Mouse (Mus musculus) c-Kit-positive CD71-negative TER-119-negative erythroid progenitor cells, embryonic 14.5 days (primary cell): Measurements from ENCODE around the gene Gm36245.
"Not testable (repeated sequence)": the region's sequence is repeated elsewhere in the genome, so short reads cannot be mapped to it uniquely, and the experiment has no call there.

ENCODE experiments used
- DNase-seq: peaks from one replicate; pipeline ENCODE4 v3.0.0-alpha.2; 2013; ENCODE audit warnings: low read depth

Gm36245 gene

GRCm38 (mm10) chr15:77598958-77599357, at the start of gene Gm36245:
Gene Gm36245 (plus strand): TSS chr15:77599258.
- DNase-seq = no peak

- DNase-seq = no peak
Observed at GRCm38 (mm10) chr15:77561792-77562191, 37.3 kb upstream of the Gm36245 start, which contains the start of gene 1700025B11Rik. Gene 1700025B11Rik (minus strand): TSS chr15:77561892.

GRCm38 (mm10) chr15:77563219-77563618, 35.8 kb upstream of the Gm36245 start:
- DNase-seq = no peak

- no peak for DNase-seq
Observed at GRCm38 (mm10) chr15:77578801-77579200, 20.3 kb upstream of the Gm36245 start.

GRCm38 (mm10) chr15:77579311-77579710, 19.7 kb upstream of the Gm36245 start:
- DNase-seq = no peak

GRCm38 (mm10) chr15:77581681-77582080, 17.4 kb upstream of the Gm36245 start:
- DNase-seq = no peak

- no peak for DNase-seq
Observed at GRCm38 (mm10) chr15:77587026-77587425, 12.0 kb upstream of the Gm36245 start.

- no peak for DNase-seq
Observed at GRCm38 (mm10) chr15:77588981-77589380, 10.1 kb upstream of the Gm36245 start.

- DNase-seq = no peak
Observed at GRCm38 (mm10) chr15:77590881-77591280, 8.2 kb upstream of the Gm36245 start.

- DNase-seq = no peak
Observed at GRCm38 (mm10) chr15:77593557-77593956, 5.5 kb upstream of the Gm36245 start.

- no peak for DNase-seq
Observed at GRCm38 (mm10) chr15:77595961-77596360, 3.1 kb upstream of the Gm36245 start, which contains the start of gene Apol10b. Gene Apol10b (minus strand): TSS chr15:77596125.

- DNase-seq = no peak
Observed at GRCm38 (mm10) chr15:77598429-77598828, 629 bp upstream of the Gm36245 start.

- no peak for DNase-seq
Observed at GRCm38 (mm10) chr15:77606069-77606468, 7.0 kb downstream of the Gm36245 start.

- DNase-seq = no peak
Observed at GRCm38 (mm10) chr15:77624710-77625109, 25.7 kb downstream of the Gm36245 start.

GRCm38 (mm10) chr15:77626471-77626870, 27.4 kb downstream of the Gm36245 start:
- DNase-seq = not testable (repeated sequence)

GRCm38 (mm10) chr15:77628647-77629046, 29.6 kb downstream of the Gm36245 start:
- DNase-seq = not testable (repeated sequence)

GRCm38 (mm10) chr15:77629822-77630221, 30.8 kb downstream of the Gm36245 start:
- not testable (repeated sequence) for DNase-seq

GRCm38 (mm10) chr15:77643176-77643575, 44.1 kb downstream of the Gm36245 start, which contains the start of gene Apol11b:
Gene Apol11b (minus strand): TSS chr15:77643286.
- not testable (repeated sequence) for DNase-seq

- DNase-seq = not testable (repeated sequence)
Observed at GRCm38 (mm10) chr15:77651143-77651542, 52.1 kb downstream of the Gm36245 start.
